Mouse (Mus musculus): Measurements from ENCODE around the gene Emc9.
A peak's percentile ranks its signal among the peaks of the same experiment; 100 is the strongest.

The Emc9 gene

DNA sequence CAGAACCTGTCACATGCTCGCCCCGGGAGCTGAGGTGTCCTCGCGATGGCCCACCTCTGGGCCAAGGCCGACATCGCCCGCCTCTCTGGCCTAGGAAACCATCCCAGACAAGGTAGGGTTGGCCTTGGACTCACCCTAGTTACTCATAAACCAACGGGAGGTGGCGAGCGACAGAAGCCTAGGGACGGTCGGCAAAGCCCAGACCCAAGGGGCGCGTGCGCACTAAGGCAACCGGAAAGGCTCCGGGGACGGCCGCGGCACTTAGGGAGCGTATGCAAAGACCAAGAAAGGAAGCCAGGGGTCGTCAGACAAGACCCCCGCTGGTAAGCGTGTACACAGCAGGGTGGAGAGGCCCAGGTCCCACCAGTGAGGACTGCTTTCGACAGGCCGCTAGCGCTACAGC is 25.3 kb downstream of the Emc9 start, which contains the start of gene Dcaf11:
Dcaf11 (plus strand) TSS at position 208 of the 403 bp plus-strand sequence.
- DNase-seq, result peak; percentile 90

DNA sequence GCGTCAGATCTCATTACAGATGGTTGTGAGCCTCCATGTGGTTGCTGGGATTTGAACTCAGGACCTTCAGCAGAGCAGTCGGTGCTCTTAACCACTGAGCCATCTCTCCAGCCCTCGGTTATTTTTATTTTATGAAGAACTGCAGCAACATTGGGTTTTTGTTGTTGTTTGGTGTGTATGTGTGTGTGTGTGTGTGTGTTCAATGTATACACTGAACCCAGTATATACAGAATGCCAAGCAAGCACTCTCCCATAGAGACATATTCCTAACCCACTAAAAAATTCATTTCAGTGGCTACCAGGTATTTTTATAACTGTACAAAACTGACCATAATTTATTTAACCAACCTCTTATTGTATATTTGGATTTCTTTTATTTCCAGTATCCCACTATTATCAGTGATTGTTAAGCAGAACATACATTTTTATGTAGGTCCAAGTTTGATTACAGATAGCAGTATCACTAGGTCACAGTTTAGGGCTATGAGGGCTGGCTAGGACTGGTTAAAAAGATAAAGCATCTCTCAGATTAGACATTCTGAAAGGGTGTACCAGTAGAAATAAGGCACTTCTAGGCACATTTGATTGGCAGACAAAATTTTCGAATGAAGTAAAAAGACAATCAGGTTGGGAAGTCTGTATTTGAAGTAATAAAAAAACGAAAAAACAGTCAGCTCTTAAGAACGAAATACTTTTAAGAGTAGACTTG is 26.2 kb downstream of the Emc9 start:
- no peak for DNase-seq

DNA sequence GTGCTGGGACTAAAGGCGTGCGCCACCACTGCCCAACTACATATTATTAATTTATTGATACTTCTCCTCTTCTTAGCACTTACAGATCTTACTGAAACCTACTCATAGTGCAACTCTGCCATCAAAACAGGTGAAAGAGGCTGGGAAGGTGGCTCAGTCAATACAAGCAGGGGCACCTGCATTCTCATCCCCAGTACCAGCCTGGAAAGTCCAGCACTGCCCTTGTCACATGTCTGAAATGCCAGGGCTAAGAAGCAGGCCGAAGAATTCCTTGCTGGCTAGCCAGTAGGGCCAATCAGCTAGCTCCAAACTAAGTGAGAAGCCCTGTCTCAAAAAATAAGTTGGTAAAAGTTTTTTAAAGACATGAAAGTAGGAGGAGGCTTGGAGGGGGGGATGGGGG is 27.5 kb downstream of the Emc9 start:
- DNase-seq, result no peak

DNA sequence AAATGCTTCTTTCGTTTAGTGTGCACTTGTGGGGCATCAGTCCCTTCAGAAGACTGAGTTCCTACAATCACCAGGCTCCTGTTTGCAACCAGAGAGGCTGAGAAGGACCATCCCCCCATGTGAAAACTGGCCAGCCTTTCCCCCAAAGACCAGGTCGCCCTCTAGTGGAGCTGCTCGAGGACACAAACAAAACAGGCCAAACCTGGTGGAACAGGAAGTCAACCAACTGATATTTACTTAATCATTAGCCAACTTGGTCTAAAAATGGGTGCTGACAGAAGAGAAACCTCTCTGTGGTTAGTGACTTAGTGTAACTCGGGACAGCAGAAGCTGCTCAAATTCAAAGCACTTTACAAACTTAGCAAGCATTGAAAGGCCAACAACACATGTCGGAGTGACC is 28.1 kb downstream of the Emc9 start:
- DNase-seq, result peak; percentile 81

DNA sequence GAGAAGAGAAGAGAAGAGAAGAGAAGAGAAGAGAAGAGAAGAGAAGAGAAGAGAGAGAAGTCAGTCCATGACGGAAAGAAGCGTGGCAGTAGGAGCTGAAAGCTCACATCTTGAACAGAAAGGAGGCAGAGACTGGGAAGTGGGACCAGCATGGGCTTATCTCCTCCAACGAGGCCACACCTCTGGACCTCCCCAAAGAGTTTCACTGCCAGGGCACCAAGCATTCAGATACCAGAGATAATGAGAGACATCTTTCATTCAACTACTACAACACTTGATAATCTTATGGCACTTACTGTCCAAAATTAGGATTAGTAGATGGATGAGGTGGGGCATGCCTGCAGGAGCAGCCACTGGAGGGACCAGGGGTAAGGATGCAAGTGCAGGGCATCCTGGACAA is 29.3 kb downstream of the Emc9 start:
- no peak for DNase-seq

DNA sequence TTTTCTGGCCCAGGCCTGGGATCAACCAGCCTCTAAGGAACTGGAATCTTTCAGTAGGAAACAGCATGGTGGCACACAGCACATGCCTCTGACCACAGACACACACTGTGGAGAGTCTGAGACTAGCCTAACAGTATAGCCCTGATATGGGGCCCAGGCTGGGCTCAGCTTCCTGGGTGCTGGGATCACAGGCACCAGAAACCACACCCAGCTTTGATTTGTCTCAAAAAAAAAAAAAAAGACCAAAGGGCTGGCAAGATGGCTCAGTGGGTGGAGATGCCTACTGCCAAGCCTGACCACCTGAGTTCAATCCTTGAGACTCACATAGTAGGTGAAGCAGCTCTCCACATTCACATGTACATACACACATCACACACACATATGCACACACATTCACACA is 30.5 kb downstream of the Emc9 start:
- DNase-seq, result no peak

DNA sequence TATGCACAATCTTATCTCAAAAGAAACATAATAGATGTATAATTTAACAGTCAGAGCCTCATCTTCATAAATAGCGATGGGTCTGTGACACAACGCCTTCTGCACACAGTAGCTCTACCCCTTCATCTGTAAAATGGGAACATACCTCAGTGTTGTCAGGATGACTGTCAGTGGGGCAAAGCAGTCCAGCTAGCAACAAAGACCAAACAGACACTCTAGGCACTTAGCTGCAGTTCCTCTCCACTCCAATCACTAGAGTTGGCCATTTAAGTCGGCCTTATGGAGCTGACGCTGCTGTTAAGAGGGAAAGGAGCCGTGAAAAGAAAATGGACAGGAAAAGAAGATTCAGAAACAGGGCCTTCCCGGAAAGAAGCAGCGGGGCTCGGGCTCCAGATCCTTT is 33.3 kb downstream of the Emc9 start:
- DNase-seq, result no peak

DNA sequence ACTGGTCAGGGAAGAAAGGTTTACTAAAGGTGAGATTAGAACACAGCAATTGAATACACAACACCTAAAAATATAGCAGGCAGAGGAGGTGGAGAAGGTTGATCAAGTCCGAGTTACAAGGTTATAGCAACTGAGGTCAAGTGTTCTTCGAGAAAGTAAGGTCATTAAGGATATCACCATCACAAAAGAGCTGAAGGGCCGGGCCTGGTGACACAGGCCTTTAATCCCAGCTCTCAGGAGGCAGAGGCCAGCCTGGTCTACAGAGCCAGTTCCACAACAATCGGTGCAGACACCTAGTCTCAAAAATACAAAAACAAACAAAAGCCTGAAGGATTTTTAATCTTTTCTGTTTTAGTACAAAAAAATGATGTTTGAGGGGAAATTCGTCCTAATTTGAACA is 33.8 kb downstream of the Emc9 start:
- DNase-seq, result no peak

DNA sequence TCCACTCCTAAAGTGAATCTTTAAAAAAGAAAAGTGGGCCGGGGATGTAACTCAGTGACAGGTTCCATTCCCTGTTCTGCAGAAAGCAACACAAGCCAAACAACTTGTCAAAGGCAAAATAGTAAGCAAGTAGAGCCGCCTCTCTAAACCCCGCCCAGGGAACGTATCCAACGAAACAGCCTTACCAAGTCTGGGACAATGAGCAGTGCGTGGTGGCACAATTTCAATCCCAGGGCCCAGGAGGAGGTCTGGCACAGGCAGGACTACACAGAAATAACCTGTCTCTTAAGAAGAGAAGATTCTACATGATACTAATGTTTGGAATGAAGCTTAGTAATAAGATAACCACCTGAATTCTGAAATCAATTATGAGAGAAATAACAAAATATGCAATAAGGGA is 34.9 kb downstream of the Emc9 start:
- DNase-seq, result no peak

DNA sequence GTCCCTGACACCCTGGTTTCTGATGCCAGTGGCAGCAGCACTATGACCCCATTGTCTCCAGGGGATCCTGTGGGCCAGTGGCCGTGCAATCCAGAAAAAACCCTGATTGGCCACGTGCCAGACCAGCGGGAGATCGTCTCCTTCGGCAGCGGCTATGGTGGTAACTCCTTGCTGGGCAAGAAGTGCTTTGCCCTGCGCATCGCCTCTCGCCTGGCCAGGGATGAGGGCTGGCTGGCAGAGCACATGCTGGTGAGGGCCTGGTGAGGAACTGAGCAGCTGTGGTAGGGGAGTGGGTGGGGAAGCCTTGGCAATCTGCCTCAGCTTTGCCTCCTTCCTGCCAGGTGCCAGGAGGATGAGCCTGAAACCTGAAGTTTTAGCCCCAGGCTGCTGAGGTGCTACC is 40.8 kb downstream of the Emc9 start:
- DNase-seq, result no peak

DNA sequence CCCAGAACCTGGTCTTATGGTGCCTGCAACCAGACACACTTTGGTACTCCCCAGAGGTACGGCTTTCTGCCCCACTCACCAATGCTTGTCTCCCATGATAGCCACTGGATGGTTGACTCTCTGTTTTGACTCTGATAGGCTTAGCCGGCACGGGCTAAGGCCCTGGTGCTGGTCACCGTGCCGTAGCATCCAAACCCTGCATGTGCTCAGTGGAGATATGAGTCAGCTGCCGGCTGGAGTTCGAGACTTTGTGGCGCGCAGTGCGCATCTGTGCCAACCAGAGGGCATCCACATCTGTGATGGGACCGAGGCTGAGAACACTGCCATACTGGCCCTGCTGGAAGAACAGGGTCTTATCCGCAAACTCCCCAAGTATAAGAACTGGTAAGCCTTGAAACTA is 42.8 kb downstream of the Emc9 start:
- no peak for DNase-seq

DNA sequence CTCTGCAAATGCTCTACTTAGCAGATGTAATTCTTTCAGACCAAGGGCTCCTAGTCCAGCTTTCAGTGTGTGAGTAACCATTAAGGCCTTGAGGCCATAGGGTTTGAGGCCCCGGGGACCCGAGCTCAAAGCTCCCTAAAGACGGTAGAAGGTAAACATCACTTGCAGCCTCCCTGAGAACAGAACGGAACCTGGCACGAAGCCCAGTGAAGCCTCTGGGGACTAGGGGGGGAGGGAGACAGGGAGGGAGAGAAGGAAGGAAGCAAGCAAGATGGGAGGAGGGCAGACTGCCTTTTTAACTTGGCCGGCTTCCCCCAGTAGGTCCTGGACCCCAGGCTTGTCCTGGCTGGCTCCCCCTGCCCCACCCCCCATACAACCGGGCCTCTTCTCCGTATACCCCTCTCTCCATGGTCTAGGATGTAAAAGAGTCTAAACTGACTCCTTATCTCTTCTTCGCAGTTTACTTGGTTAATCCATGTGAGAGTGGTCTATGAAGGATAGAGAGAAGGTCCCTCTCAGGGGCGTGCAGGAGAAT is 44.2 kb downstream of the Emc9 start:
- peak; percentile 38 for DNase-seq

DNA sequence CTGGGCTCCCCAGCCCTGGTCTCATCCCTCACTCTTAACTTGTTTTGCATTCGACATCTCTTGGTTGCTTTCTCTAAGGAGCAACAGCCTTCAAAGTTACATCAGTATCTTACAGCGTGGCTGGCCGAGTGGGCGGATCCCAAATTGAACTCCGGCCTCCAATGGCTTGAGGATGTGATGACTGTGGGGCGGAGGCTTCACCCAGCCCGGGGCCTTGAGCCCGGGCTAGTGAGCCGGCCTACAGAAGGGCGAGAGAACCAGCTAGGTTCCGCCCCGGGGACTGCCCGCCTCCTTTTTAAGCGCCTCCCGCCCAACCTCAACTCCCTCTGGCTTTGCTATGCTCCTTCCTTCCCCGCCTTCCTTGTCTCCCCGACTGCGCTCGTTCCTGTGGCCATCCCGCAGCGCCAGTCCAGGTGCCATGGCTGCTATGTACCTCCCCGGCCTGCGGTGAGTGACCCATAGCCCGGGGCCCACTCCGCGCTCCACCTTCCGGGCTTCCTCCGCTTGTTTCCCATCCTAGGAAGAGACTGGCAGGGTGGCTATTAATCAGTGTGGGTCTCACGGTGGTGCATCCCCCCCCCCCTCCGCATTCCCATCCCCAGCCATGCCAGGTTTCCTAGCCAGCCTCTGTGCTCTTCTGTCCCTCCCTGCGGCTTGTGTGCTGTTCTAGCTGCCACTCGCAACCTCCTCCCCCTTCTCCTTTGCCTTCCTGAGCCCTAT is 44.9 kb downstream of the Emc9 start, which contains the start of gene Pck2:
Pck2 (plus strand) TSS at position 200 of the 720 bp plus-strand sequence.
- DNase-seq, result peak; percentile 38

DNA sequence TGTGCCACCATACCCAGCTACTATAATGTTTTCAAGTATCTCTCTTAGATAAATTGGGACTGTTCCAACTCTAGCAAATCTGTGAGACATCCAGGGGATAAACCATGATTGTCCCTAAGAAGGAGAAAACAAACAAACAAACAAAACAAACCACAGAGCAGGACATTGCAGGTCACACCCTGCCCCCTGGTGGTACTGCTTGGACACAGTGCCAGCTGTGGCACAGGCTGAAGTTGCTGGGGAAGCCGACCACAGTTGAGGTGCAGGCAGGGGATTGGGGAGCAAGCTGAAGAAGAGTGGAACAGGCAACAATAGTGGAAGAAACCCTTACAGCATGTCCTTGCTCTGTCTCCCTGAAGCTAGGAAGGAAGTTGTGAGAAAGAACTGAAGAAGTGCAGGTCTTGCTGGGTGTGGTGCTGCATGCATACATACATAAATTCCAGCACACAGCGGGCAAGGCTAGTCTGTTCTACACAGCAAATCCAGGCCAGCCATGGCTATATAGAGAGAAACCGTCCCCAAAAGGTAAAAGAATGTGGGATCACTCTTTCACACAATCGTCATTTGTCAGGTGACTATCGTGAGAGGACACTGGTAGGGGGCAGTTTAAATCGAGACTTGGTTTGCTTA is 48.9 kb downstream of the Emc9 start:
- peak; percentile 71 for DNase-seq

Data from thymus, postnatal 4 days (tissue).